Mouse (Mus musculus): ENCODE results near the gene Man1c1. TPM values are rescaled to one million over a fixed set of nuclear protein-coding genes. Genes with fewer than 3 reads are reported as not detected.

The Man1c1 gene
- total and polyA plus RNA-seq, 3 experiments = 0.04 to 0.44 (median 0.20) TPM

DNA sequence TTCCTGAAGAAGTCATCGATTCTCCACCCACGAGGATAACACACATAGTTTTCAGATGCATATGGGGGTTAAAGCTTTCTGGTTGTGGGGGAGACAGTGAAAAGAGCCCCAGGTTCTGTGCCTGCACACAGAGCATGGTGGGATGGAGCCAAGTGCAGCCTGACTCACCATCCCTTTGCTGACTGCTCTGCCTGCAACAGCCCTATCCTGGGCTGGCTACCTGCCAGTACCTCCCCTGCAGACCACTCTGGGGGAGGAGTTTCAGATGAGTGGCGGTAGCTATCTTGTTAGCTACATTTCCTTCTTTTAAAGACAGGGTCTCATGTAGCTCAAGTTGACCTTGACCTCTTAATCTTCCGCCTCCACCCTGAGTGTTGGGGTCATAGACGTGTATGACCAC is 125.7 kb downstream of the Man1c1 start:
- H3K9ac ChIP-seq (ENCODE audit: insufficient read depth, low read depth) = no peak overlapping the region

GRCm38 (mm10) chr4:134577281-134577680 is 126.8 kb downstream of the Man1c1 start:
- no peaks in the 10 kb centered on the region for H3K27me3 ChIP-seq (replicated peaks)

More for the DNA sequence above, 125.7 kb downstream of the Man1c1 start:
- Histone ChIP-seq H3K4me3 (replicated peaks in 1 of 3; ENCODE audit: low read depth in 2 of 3, low read length in 2 of 3, poor library complexity in 1 of 3) (no peak overlapping the region), H3K4me2 (ENCODE audit: insufficient read depth, low read depth, poor library complexity, severe bottlenecking) (no peak overlapping the region), H3K27me3 (replicated peaks) (no peaks in the 10 kb centered on the region), H3K9me3 (replicated peaks; ENCODE audit: low read length) (no peaks in the 10 kb centered on the region), H3K36me3 (replicated peaks in 1 of 2; ENCODE audit: control insufficient read depth in 1 of 2, insufficient read depth in 1 of 2, low read length in 1 of 2) (no peaks in the 10 kb centered on the region), H3K27ac (ENCODE audit: insufficient read depth, low read depth) (no peak overlapping the region), H3K4me1 (ENCODE audit: control insufficient read depth in 1 of 2, insufficient read depth in 2 of 2) (peaks cover 10 to 35% of the 10 kb centered on the region in 2 experiments), H3K79me2 (replicated peaks; ENCODE audit: control insufficient read depth, extremely low read depth, insufficient read depth, poor library complexity, severe bottlenecking) (no peaks in the 10 kb centered on the region)
- DNase-seq (ENCODE audit: extremely low read depth) = no peak
- in situ Hi-C loops (cut with MboI; ENCODE audit: low pct_ligation_motif_present, low pct_unique_long_range_greater_than_20kb, low sequenced_read_pairs) = no loop called here
- no peak for TF ChIP-seq RAD21 (IDR thresholded peaks at IDR 0.05; ENCODE audit: low read depth, low read length)
- TF ChIP-seq NRF1 (IDR thresholded peaks at IDR 0.05; ENCODE audit: low read depth, low read length) = no peak
- no peak for TF ChIP-seq SIN3A (IDR thresholded peaks at IDR 0.05; ENCODE audit: low read length)
- no peak for TF ChIP-seq GABPA (IDR thresholded peaks at IDR 0.05; ENCODE audit: insufficient replicate concordance, low read depth, low read length)
- TF ChIP-seq POLR2AphosphoS2 (IDR thresholded peaks at IDR 0.05; ENCODE audit: low read depth, low read length) = no peak
- no peak for TF ChIP-seq CHD1 (IDR thresholded peaks at IDR 0.05; ENCODE audit: low read depth, low read length)
- TF ChIP-seq JUND (conservative IDR thresholded peaks at IDR 0.05; ENCODE audit: low read depth, low read length) = no peak
- TF ChIP-seq MYC (IDR thresholded peaks at IDR 0.05; ENCODE audit: low read depth, low read length) = no peak
- TF ChIP-seq EP300 (IDR thresholded peaks at IDR 0.05; ENCODE audit: low read length) = no peak
- no peak for TF ChIP-seq ETS1 (conservative IDR thresholded peaks at IDR 0.05; ENCODE audit: low read depth, low read length)
- no peak for TF ChIP-seq USF1 (IDR thresholded peaks at IDR 0.05; ENCODE audit: low read depth, low read length)
- TF ChIP-seq CTCF (conservative IDR thresholded peaks at IDR 0.05 in 1 of 2, IDR thresholded peaks at IDR 0.05 in 1 of 2; ENCODE audit: low read depth in 2 of 2, low read length in 2 of 2) = no peak
- dilution Hi-C loops (cut with MboI; ENCODE audit: extremely low pct_ligation_motif_present, extremely low pct_unique_long_range_greater_than_20kb, low sequenced_read_pairs) = no loop called here

More at GRCm38 (mm10) chr4:134577281-134577680, 126.8 kb downstream of the Man1c1 start:
- dilution Hi-C loops (cut with MboI; ENCODE audit: extremely low pct_ligation_motif_present, extremely low pct_unique_long_range_greater_than_20kb, low sequenced_read_pairs) = no loop called here
- H3K4me3 ChIP-seq (replicated peaks in 1 of 3; ENCODE audit: low read depth in 2 of 3, low read length in 2 of 3, poor library complexity in 1 of 3) = no peak overlapping the region
- no peaks in the 10 kb centered on the region for H3K9me3 ChIP-seq (replicated peaks; ENCODE audit: low read length)
- no peaks in the 10 kb centered on the region for H3K79me2 ChIP-seq (replicated peaks; ENCODE audit: control insufficient read depth, extremely low read depth, insufficient read depth, poor library complexity, severe bottlenecking)
- H3K36me3 ChIP-seq (replicated peaks in 1 of 2; ENCODE audit: control insufficient read depth in 1 of 2, insufficient read depth in 1 of 2, low read length in 1 of 2) = no peaks in the 10 kb centered on the region
- peaks cover 13 to 34% of the 10 kb centered on the region in 2 experiments for H3K4me1 ChIP-seq (ENCODE audit: control insufficient read depth in 1 of 2, insufficient read depth in 2 of 2)
- H3K4me2 ChIP-seq (ENCODE audit: insufficient read depth, low read depth, poor library complexity, severe bottlenecking) = no peak overlapping the region
- DNase-seq (ENCODE audit: extremely low read depth) = no peak
- no peak for TF ChIP-seq JUND (conservative IDR thresholded peaks at IDR 0.05; ENCODE audit: low read depth, low read length)
- no peak for TF ChIP-seq MXI1 (IDR thresholded peaks at IDR 0.05; ENCODE audit: low read depth, low read length)
- TF ChIP-seq HCFC1 (IDR thresholded peaks at IDR 0.05; ENCODE audit: low read depth, low read length) = no peak
- no peak for TF ChIP-seq ZC3H11A (IDR thresholded peaks at IDR 0.05; ENCODE audit: low read depth, low read length)
- TF ChIP-seq USF1 (IDR thresholded peaks at IDR 0.05; ENCODE audit: low read depth, low read length) = no peak
- TF ChIP-seq E2F4 (IDR thresholded peaks at IDR 0.05; ENCODE audit: insufficient replicate concordance, low read depth, low read length) = no peak
- TF ChIP-seq NELFE (IDR thresholded peaks at IDR 0.05; ENCODE audit: low read depth, low read length) = no peak
- TF ChIP-seq CHD2 (IDR thresholded peaks at IDR 0.05; ENCODE audit: low read length) = no peak
- no peak for TF ChIP-seq BHLHE40 (IDR thresholded peaks at IDR 0.05; ENCODE audit: low read depth, low read length)
- no peak for TF ChIP-seq CTCF (conservative IDR thresholded peaks at IDR 0.05 in 1 of 2, IDR thresholded peaks at IDR 0.05 in 1 of 2; ENCODE audit: low read depth in 2 of 2, low read length in 2 of 2)
- in situ Hi-C loops (cut with MboI; ENCODE audit: low pct_ligation_motif_present, low pct_unique_long_range_greater_than_20kb, low sequenced_read_pairs) = no loop called here
- no peak overlapping the region for H3K9ac ChIP-seq (ENCODE audit: insufficient read depth, low read depth)
- no peak overlapping the region for H3K27ac ChIP-seq (ENCODE audit: insufficient read depth, low read depth)
